Mouse (Mus musculus) limb, embryonic 12.5 days (tissue): ENCODE results near the gene Polr1d. TPM values are rescaled to one million over a fixed set of nuclear protein-coding genes. Genes with fewer than 3 reads are reported as not detected.

Source experiments
- ATAC-seq: fragments of 200-750 bp; cut with Nextera tagmentation; 2 replicates; pipeline ENCODE4 v1.8.0; 2017; ENCODE audit warnings: low read depth, moderate TSS enrichment; ENCODE audit not compliant: insufficient number of reproducible peaks, insufficient read depth, low FRiP score, low TSS enrichment
- H3K27ac ChIP-seq: fragments of 300-500 bp; sonication (generic); 2 replicates; pipeline ENCODE4 v1.5.1; 2016; ENCODE audit warnings: mild to moderate bottlenecking, moderate library complexity
- H3K27me3 ChIP-seq: fragments of 300-500 bp; sonication (generic); 2 replicates; pipeline ENCODE4 v1.6.1; 2016; ENCODE audit warnings: mild to moderate bottlenecking, moderate library complexity
- H3K36me3 ChIP-seq: fragments of 300-500 bp; sonication (generic); 2 replicates; pipeline ENCODE4 v1.6.1; 2016; ENCODE audit warnings: mild to moderate bottlenecking, moderate library complexity
- H3K4me1 ChIP-seq: fragments of 300-500 bp; sonication (generic); replicated peaks from 2 replicates; pipeline ENCODE4 v1.6.1; 2016
- H3K4me2 ChIP-seq: fragments of 300-500 bp; sonication (generic); 2 replicates; pipeline ENCODE4 v1.6.1; 2016; ENCODE audit warnings: mild to moderate bottlenecking, moderate library complexity
- H3K4me3 ChIP-seq: fragments of 300-500 bp; sonication (generic); replicated peaks from 2 replicates; pipeline ENCODE4 v1.5.1; 2016; ENCODE audit warnings: mild to moderate bottlenecking
- H3K9ac ChIP-seq: fragments of 300-500 bp; sonication (generic); replicated peaks from 2 replicates; pipeline ENCODE4 v1.6.1; 2016; ENCODE audit warnings: mild to moderate bottlenecking, moderate library complexity
- H3K9me3 ChIP-seq: fragments of 300-500 bp; sonication (generic); 2 replicates; pipeline ENCODE4 v1.6.1; 2016; ENCODE audit warnings: mild to moderate bottlenecking, moderate library complexity
- WGBS: fragments of 180-500 bp; shearing (Covaris S2); methylation state at CpG from one replicate; pipeline ENCODE4 v1.1.7; 2016; 5-methylcytosine and 5-hydroxymethylcytosine counted together
- polyA plus RNA-seq: library from polyadenylated mRNA; unstranded; fragments of >200 nt; fragmentation: Nextera tagmentation; extraction: Ambion mirVana; gene quantifications from 2 replicates; pipeline ENCODE4 v1.2.1, GENCODE M21; 2016

Polr1d gene
- polyA plus RNA-seq, 1 experiment from 2014 or later, result 113 TPM

GRCm38 (mm10) chr5:147055572-147056245 lies 21.1 kb upstream of the Polr1d start:
- no peak for ATAC-seq
- WGBS, result 82% methylated on average over 6 of the region's 6 CpGs
- no peaks in the 10 kb centered on the region for H3K9me3 ChIP-seq
- peaks cover 16% of the 10 kb centered on the region; the same call in 1 of the 2 replicates for H3K4me1 ChIP-seq
- H3K27ac ChIP-seq, result no peak overlapping the region
- H3K36me3 ChIP-seq, result no peaks in the 10 kb centered on the region
- no peak overlapping the region for H3K4me2 ChIP-seq
- peaks cover 3% of the 10 kb centered on the region; the same call in 1 of the 2 replicates for H3K27me3 ChIP-seq
- no peak overlapping the region for H3K4me3 ChIP-seq
- no peak overlapping the region for H3K9ac ChIP-seq

GRCm38 (mm10) chr5:147056712-147057290 lies 20.0 kb upstream of the Polr1d start:
- Histone ChIP-seq H3K27me3 (no peaks in the 10 kb centered on the region), H3K36me3 (no peaks in the 10 kb centered on the region), H3K4me3 (no peak overlapping the region), H3K4me2 (no peak overlapping the region), H3K9me3 (no peaks in the 10 kb centered on the region), H3K27ac (no peak overlapping the region), H3K4me1 (peaks cover 7% of the 10 kb centered on the region; the same call in 1 of the 2 replicates), H3K9ac (no peak overlapping the region)
- WGBS, result 84% methylated on average over 10 of the region's 10 CpGs
- no peak for ATAC-seq

GRCm38 (mm10) chr5:147057626-147058414 lies 19.0 kb upstream of the Polr1d start:
- Histone ChIP-seq H3K27ac (no peak overlapping the region), H3K9ac (no peak overlapping the region), H3K36me3 (no peaks in the 10 kb centered on the region), H3K4me2 (no peak overlapping the region), H3K27me3 (no peaks in the 10 kb centered on the region), H3K9me3 (no peaks in the 10 kb centered on the region), H3K4me3 (no peak overlapping the region), H3K4me1 (no peaks in the 10 kb centered on the region)
- WGBS, result 85% methylated on average over 9 of the region's 9 CpGs
- ATAC-seq, result no peak

- ATAC-seq, result no peak
- Histone ChIP-seq H3K9me3 (no peaks in the 10 kb centered on the region), H3K27me3 (no peaks in the 10 kb centered on the region), H3K4me3 (no peak overlapping the region), H3K4me2 (no peak overlapping the region), H3K9ac (no peak overlapping the region), H3K27ac (no peak overlapping the region), H3K36me3 (no peaks in the 10 kb centered on the region), H3K4me1 (no peaks in the 10 kb centered on the region)
- 90% methylated on average over 5 of the region's 5 CpGs for WGBS
Measured at GRCm38 (mm10) chr5:147058661-147059060, 18.2 kb upstream of the Polr1d start.

- Histone ChIP-seq H3K4me3 (no peak overlapping the region), H3K9me3 (no peaks in the 10 kb centered on the region), H3K4me2 (no peak overlapping the region), H3K9ac (no peak overlapping the region), H3K27ac (no peak overlapping the region), H3K27me3 (no peaks in the 10 kb centered on the region), H3K4me1 (no peaks in the 10 kb centered on the region), H3K36me3 (no peaks in the 10 kb centered on the region)
- ATAC-seq, result no peak
- 86% methylated on average over 9 of the region's 9 CpGs for WGBS
Measured at GRCm38 (mm10) chr5:147059319-147059718, 17.5 kb upstream of the Polr1d start.

- Histone ChIP-seq H3K27me3 (no peaks in the 10 kb centered on the region), H3K27ac (no peak overlapping the region), H3K9ac (no peak overlapping the region), H3K4me3 (no peak overlapping the region), H3K36me3 (no peaks in the 10 kb centered on the region), H3K4me2 (no peak overlapping the region), H3K4me1 (no peaks in the 10 kb centered on the region), H3K9me3 (no peaks in the 10 kb centered on the region)
- WGBS, result 71% methylated on average over 2 of the region's 2 CpGs
- ATAC-seq, result no peak
Measured at GRCm38 (mm10) chr5:147060024-147060423, 16.8 kb upstream of the Polr1d start.

- Histone ChIP-seq H3K4me2 (no peak overlapping the region), H3K27me3 (no peaks in the 10 kb centered on the region), H3K4me3 (no peak overlapping the region), H3K9ac (no peak overlapping the region), H3K27ac (no peak overlapping the region), H3K9me3 (no peaks in the 10 kb centered on the region), H3K4me1 (no peaks in the 10 kb centered on the region), H3K36me3 (no peaks in the 10 kb centered on the region)
- no peak for ATAC-seq
- WGBS, result 76% methylated on average over 8 of the region's 8 CpGs
Measured at GRCm38 (mm10) chr5:147063215-147063661, 13.6 kb upstream of the Polr1d start.

GRCm38 (mm10) chr5:147066129-147066528 lies 10.7 kb upstream of the Polr1d start:
- Histone ChIP-seq H3K9me3 (no peaks in the 10 kb centered on the region), H3K4me1 (peaks cover 5% of the 10 kb centered on the region; the same call in 1 of the 2 replicates), H3K27me3 (no peaks in the 10 kb centered on the region), H3K9ac (no peak overlapping the region), H3K36me3 (no peaks in the 10 kb centered on the region), H3K4me2 (no peak overlapping the region), H3K27ac (no peak overlapping the region), H3K4me3 (no peak overlapping the region)
- WGBS, result 55% methylated on average over 4 of the region's 4 CpGs
- ATAC-seq, result no peak

GRCm38 (mm10) chr5:147066965-147067364 lies 9.9 kb upstream of the Polr1d start:
- H3K9ac ChIP-seq, result no peak overlapping the region
- no peak overlapping the region for H3K4me2 ChIP-seq
- no peak overlapping the region for H3K27ac ChIP-seq
- H3K36me3 ChIP-seq, result no peaks in the 10 kb centered on the region
- 67% methylated on average over 5 of the region's 5 CpGs for WGBS
- ATAC-seq, result no peak
- H3K4me1 ChIP-seq, result peaks cover 5% of the 10 kb centered on the region; the same call in 1 of the 2 replicates
- no peaks in the 10 kb centered on the region for H3K9me3 ChIP-seq
- H3K4me3 ChIP-seq, result no peak overlapping the region
- no peaks in the 10 kb centered on the region for H3K27me3 ChIP-seq

GRCm38 (mm10) chr5:147068876-147069275 lies 8.0 kb upstream of the Polr1d start:
- no peaks in the 10 kb centered on the region for H3K27me3 ChIP-seq
- 84% methylated on average over 5 of the region's 5 CpGs for WGBS
- no peak overlapping the region for H3K27ac ChIP-seq
- no peak overlapping the region for H3K4me3 ChIP-seq
- no peaks in the 10 kb centered on the region for H3K9me3 ChIP-seq
- no peaks in the 10 kb centered on the region for H3K36me3 ChIP-seq
- H3K4me2 ChIP-seq, result no peak overlapping the region
- no peak for ATAC-seq
- peaks cover 5% of the 10 kb centered on the region; the same call in 1 of the 2 replicates for H3K4me1 ChIP-seq
- H3K9ac ChIP-seq, result no peak overlapping the region

- H3K4me2 ChIP-seq, result no peak overlapping the region
- H3K36me3 ChIP-seq, result no peaks in the 10 kb centered on the region
- no peaks in the 10 kb centered on the region for H3K9me3 ChIP-seq
- peaks cover 14% of the 10 kb centered on the region for H3K4me1 ChIP-seq
- no peaks in the 10 kb centered on the region for H3K27me3 ChIP-seq
- 74% methylated on average over 16 of the region's 16 CpGs for WGBS
- no peak overlapping the region for H3K9ac ChIP-seq
- no peak overlapping the region for H3K4me3 ChIP-seq
- H3K27ac ChIP-seq, result no peak overlapping the region
- no peak for ATAC-seq
Measured at GRCm38 (mm10) chr5:147070791-147071516, 5.9 kb upstream of the Polr1d start.
